ENCODE assay signal across 26 mouse cellular contexts in the genomic region with DNA sequence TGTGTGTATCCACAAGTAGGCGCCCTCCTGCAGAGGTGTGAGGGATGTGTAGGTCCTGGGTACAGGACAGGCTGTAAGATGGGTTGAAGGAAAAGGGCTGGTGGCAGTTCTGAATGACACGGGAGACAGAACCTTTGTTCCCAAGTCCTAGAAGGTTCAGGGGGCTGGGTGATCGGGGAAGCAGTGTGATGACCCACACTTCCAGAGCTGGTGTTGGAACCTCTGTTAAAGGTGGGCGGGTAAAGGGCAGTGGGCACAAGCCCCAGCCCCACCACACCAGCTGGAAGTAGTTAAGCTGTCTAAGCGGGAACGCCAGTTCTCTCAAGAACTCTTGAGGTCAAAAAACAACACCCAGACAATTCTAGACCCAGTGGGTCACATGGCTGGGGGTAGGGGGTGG. TPM values are rescaled to one million over a fixed set of nuclear protein-coding genes. Genes with fewer than 3 reads are reported as not detected.
DNase-seq lines count a peak whose midpoint lies in the region; ATAC-seq and TF ChIP-seq lines count a peak whose summit lies in the region.
"Had no signal": no experiment of that assay in that cellular context is flagged by ENCODE, and none has a peak within 500 bp of the region (broad histone marks: within the 10 kb centered on the region; RNA-seq: fewer than 3 reads in every experiment).

No protein-coding gene starts in this region.

- H3K27me3 ChIP-seq in lung, postnatal 0 days (replicated peaks; ENCODE audit: insufficient read depth, low read length) = no peaks in the 10 kb centered on the region
- H3K27me3 ChIP-seq in limb, embryonic 10.5 days (ENCODE audit: low read depth, poor library complexity, severe bottlenecking) = peaks cover 40% of the 10 kb centered on the region
- H3K27me3 ChIP-seq: liver, embryonic 13.5 days had no signal

- H3K27ac ChIP-seq in lung, postnatal 0 days (ENCODE audit: low read length) = no peak overlapping the region
- peak overlapping the region; percentile 63 for H3K27ac ChIP-seq in limb, embryonic 10.5 days
- H3K27ac ChIP-seq: embryonic facial prominence, embryonic 13.5 days; forebrain, embryonic 10.5 days; heart, embryonic 10.5 days; hindbrain, embryonic 14.5 days; midbrain, embryonic 15.5 days had no signal

- peaks cover 46% of the 10 kb centered on the region for H3K4me1 ChIP-seq in lung, postnatal 0 days (ENCODE audit: insufficient read depth, low read depth, low read length)
- H3K4me1 ChIP-seq in limb, embryonic 10.5 days = peaks cover 60% of the 10 kb centered on the region

- H3K9ac ChIP-seq in lung, postnatal 0 days (replicated peaks; ENCODE audit: low read depth) = no peak overlapping the region
- H3K9ac ChIP-seq: embryonic facial prominence, embryonic 13.5 days; hindbrain, embryonic 14.5 days; midbrain, embryonic 15.5 days had no signal

- no peaks in the 10 kb centered on the region for H3K36me3 ChIP-seq in lung, postnatal 0 days (ENCODE audit: insufficient read depth, low read length)
- H3K36me3 ChIP-seq in limb, embryonic 10.5 days = peaks cover 36% of the 10 kb centered on the region
- H3K36me3 ChIP-seq: midbrain, embryonic 15.5 days had no signal

- ATAC-seq in lung, postnatal 0 days = no peak
- ATAC-seq: CD4-positive, CD25-positive, alpha-beta regulatory T cell, adult 4 months; intestine, embryonic 16.5 days; midbrain, embryonic 15.5 days had no signal

- H3K4me3 ChIP-seq in lung, postnatal 0 days (ENCODE audit: low read depth, low read length) = no peak overlapping the region
- H3K4me3 ChIP-seq in limb, embryonic 10.5 days = no peak overlapping the region
- H3K4me3 ChIP-seq: embryonic facial prominence, embryonic 13.5 days; forebrain, embryonic 10.5 days; heart, embryonic 10.5 days; midbrain, embryonic 15.5 days had no signal

- TF ChIP-seq CTCF in lung, postnatal 0 days (IDR thresholded peaks at IDR 0.05) = peak; percentile 14; the same call in 1 of the 2 replicates

- WGBS in lung, postnatal 0 days = 67% methylated on average over 6 of the region's 6 CpGs
- WGBS in limb, embryonic 10.5 days = 72% methylated on average over 6 of the region's 6 CpGs

- TF ChIP-seq EP300 in lung, postnatal 0 days (IDR thresholded peaks at IDR 0.05) = no peak

- peak; percentile 13 to 50 for DNase-seq in adrenal gland, adult (ENCODE audit: inconsistent age in 2 of 2, low spot score in 1 of 2)
- no peak for DNase-seq in adrenal gland, postnatal 36 days
- peak; percentile 91 for DNase-seq in heart, adult 11 months
- no peak for DNase-seq in heart, postnatal 25 days (ENCODE audit: low spot score)
- no peak for DNase-seq in lung, postnatal 0 days (ENCODE audit: low spot score)
- no peak for DNase-seq in lung, postnatal 10 days
- no peak for DNase-seq in limb, embryonic 10.5 days (ENCODE audit: low spot score)
- DNase-seq in yolk sac, embryonic 10.5 days (ENCODE audit: low spot score) = no peak
- DNase-seq: gastrocnemius, postnatal 25 days; liver, embryonic 13.5 days; right cerebral cortex, adult 18-20 months; thymus, postnatal 14 days had no signal

- intact Hi-C loops in heart, postnatal 25 days (cut with DNase I) = no loop called here

- H3K4me2 ChIP-seq in lung, postnatal 0 days (replicated peaks; ENCODE audit: low read depth, low read length) = no peak overlapping the region
- H3K4me2 ChIP-seq: embryonic facial prominence, embryonic 13.5 days; hindbrain, embryonic 14.5 days; midbrain, embryonic 15.5 days had no signal

- H3K9me3 ChIP-seq in lung, postnatal 0 days (ENCODE audit: low read length) = no peaks in the 10 kb centered on the region
- H3K9me3 ChIP-seq in limb, embryonic 10.5 days (replicated peaks) = no peaks in the 10 kb centered on the region
- H3K9me3 ChIP-seq: heart, embryonic 10.5 days; liver, embryonic 13.5 days; midbrain, embryonic 15.5 days had no signal

RNA-seq across cellular contexts. Expression of a gene that starts 9.0 kb away (rescaled TPM):
- total RNA-seq in adrenal gland, postnatal 36 days (2021) = 100 to 1,000 TPM; 132 to 137 TPM
- 10 to 100 TPM; 77.9 to 78.4 TPM for total RNA-seq in heart, postnatal 25 days (2021)
- polyA plus RNA-seq in lung, postnatal 0 days (2015; fragmentation: Nextera tagmentation; extraction: Ambion mirVana) = 99.8 and 120 TPM in 2 replicates
- polyA plus RNA-seq in limb, embryonic 10.5 days (2016; fragmentation: Nextera tagmentation; extraction: Ambion mirVana) = 40.3 and 41.6 TPM in 2 replicates

RNA-seq across cellular contexts. Expression of a gene that starts 11.5 kb away (rescaled TPM):
- total RNA-seq in adrenal gland, postnatal 36 days (2021) = not detected
- total RNA-seq in heart, postnatal 25 days (2021) = not detected
- polyA plus RNA-seq in lung, postnatal 0 days (2015; fragmentation: Nextera tagmentation; extraction: Ambion mirVana) = not detected in 2 replicates
- polyA plus RNA-seq in limb, embryonic 10.5 days (2016; fragmentation: Nextera tagmentation; extraction: Ambion mirVana) = 1.2 TPM in 1 of 2 replicates, not detected in the other
- total RNA-seq: adrenal gland, postnatal 25 days; heart, postnatal 10 days; layer of hippocampus, postnatal 14 days; left cerebral cortex, postnatal 36 days; megakaryocyte, adult 5-6 weeks had no signal
- polyA plus RNA-seq: CD4-positive, CD25-positive, alpha-beta regulatory T cell, adult 4 months; cortical plate, adult 2 months; frontal cortex, adult 2 months; hindbrain, embryonic 14.5 days; midbrain, embryonic 15.5 days had no signal

RNA-seq across cellular contexts. Expression of a gene that starts 17.3 kb away (rescaled TPM):
- 1,000 to 10,000 TPM; 1,888 to 2,360 TPM for total RNA-seq in adrenal gland, postnatal 36 days (2021)
- 1,000 to 10,000 TPM; 1,042 to 1,257 TPM for total RNA-seq in heart, postnatal 25 days (2021)
- polyA plus RNA-seq in lung, postnatal 0 days (2015; fragmentation: Nextera tagmentation; extraction: Ambion mirVana) = 607 and 696 TPM in 2 replicates
- polyA plus RNA-seq in limb, embryonic 10.5 days (2016; fragmentation: Nextera tagmentation; extraction: Ambion mirVana) = 2,007 and 2,405 TPM in 2 replicates

RNA-seq across cellular contexts. Expression of a gene that starts 26.7 kb away (rescaled TPM):
- total RNA-seq in adrenal gland, postnatal 36 days (2021) = 10 to 100 TPM; 43.4 to 75.9 TPM
- 10 to 100 TPM; 23.7 to 24.3 TPM for total RNA-seq in heart, postnatal 25 days (2021)
- polyA plus RNA-seq in lung, postnatal 0 days (2015; fragmentation: Nextera tagmentation; extraction: Ambion mirVana) = 84.8 and 85.1 TPM in 2 replicates
- polyA plus RNA-seq in limb, embryonic 10.5 days (2016; fragmentation: Nextera tagmentation; extraction: Ambion mirVana) = 102 and 105 TPM in 2 replicates

RNA-seq across cellular contexts. Expression of a gene that starts 34.9 kb away (rescaled TPM):
- total RNA-seq in adrenal gland, postnatal 36 days (2021) = 1 to 10 TPM; 3.7 TPM
- 1 to 10 TPM; 1.3 to 1.4 TPM for total RNA-seq in heart, postnatal 25 days (2021)
- 2.4 and 5.0 TPM in 2 replicates for polyA plus RNA-seq in lung, postnatal 0 days (2015; fragmentation: Nextera tagmentation; extraction: Ambion mirVana)
- polyA plus RNA-seq in limb, embryonic 10.5 days (2016; fragmentation: Nextera tagmentation; extraction: Ambion mirVana) = 5.1 and 5.2 TPM in 2 replicates

Comparison
In these comparisons a context has a peak if more than half of its experiments do, and no peak if none do; other contexts are left out.
1. DNase-seq: peak in adrenal gland, adult (2 of 2) and heart, adult 11 months (single experiment); none in adrenal gland, postnatal 36 days (0 of 2), heart, postnatal 25 days (single experiment), lung, postnatal 0 days (single experiment), lung, postnatal 10 days (single experiment), limb, embryonic 10.5 days (single experiment) and yolk sac, embryonic 10.5 days (single experiment).